In the genomic region with DNA sequence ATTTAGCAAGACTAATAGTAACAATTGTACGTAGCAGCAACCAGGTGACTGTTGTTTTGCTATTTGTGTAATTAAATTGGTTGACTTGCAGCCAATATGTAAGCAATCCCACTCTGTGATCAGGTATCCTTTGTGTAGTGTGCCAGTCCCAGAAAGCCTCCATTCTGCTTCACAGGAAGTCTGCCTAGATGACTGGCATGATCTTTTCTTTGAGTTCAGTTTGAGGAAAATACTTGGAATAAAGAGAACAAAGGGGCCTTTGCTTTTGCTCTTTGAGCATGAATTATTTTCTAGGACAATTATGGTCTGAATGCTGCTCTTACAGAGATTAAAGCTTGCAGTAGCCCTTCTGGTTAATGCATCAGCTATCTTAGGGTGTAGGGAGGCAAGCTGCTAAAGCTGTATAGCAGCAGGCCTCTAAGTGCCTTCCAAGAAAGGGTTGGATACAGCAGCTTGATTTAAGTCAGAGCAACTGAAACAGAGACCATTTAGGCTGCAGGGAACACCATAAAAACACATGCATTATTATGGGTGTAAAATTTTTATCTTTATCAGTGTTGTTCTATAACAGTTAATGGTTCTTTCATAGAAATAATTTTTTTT, we compare ENCODE assay signal across 13 mouse cellular contexts.
DNase-seq lines count a peak whose midpoint lies in the region; ATAC-seq and TF ChIP-seq lines count a peak whose summit lies in the region.
"Had no signal": no experiment of that assay in that cellular context is flagged by ENCODE, and none has a peak within 500 bp of the region (broad histone marks: within the 10 kb centered on the region; RNA-seq: fewer than 3 reads in every experiment).

No protein-coding gene starts in this region.

- intact Hi-C loops in left cerebral cortex, adult 2 months (cut with DNase I) = no loop called here

- peak; percentile 93 for DNase-seq in brain, embryonic 14.5 days (ENCODE audit: low read depth)
- DNase-seq in midbrain, postnatal 0 days (ENCODE audit: low spot score) = peak; percentile 29
- no peak for DNase-seq in gastrocnemius, adult 18-20 months (ENCODE audit: low spot score)
- DNase-seq in urinary bladder, postnatal 25 days (ENCODE audit: low spot score) = no peak
- no peak for DNase-seq in left cerebral cortex, adult 2 months (ENCODE audit: extremely low spot score in 1 of 2, low spot score in 2 of 2)
- DNase-seq: cerebellum, adult 8-10 months; gastrocnemius, postnatal 25 days; kidney, postnatal 14 days; right cerebral cortex, postnatal 4 days had no signal

- H3K4me3 ChIP-seq in embryonic facial prominence, embryonic 12.5 days = no peak overlapping the region
- H3K4me3 ChIP-seq in hindbrain, embryonic 15.5 days = no peak overlapping the region
- no peak overlapping the region for H3K4me3 ChIP-seq in midbrain, postnatal 0 days (ENCODE audit: low read depth, low read length)
- no peak overlapping the region for H3K4me3 ChIP-seq in left cerebral cortex, adult 2 months

- no peak overlapping the region for H3K4me2 ChIP-seq in embryonic facial prominence, embryonic 12.5 days (replicated peaks)
- H3K4me2 ChIP-seq in hindbrain, embryonic 15.5 days = no peak overlapping the region
- H3K4me2 ChIP-seq in midbrain, postnatal 0 days (ENCODE audit: low read depth, low read length, poor library complexity, severe bottlenecking) = no peak overlapping the region

- no peak for TF ChIP-seq CTCF in brain, embryonic 14.5 days (IDR thresholded peaks at IDR 0.05; ENCODE audit: borderline replicate concordance, extremely low read depth, insufficient read depth, insufficient read length)
- TF ChIP-seq CTCF in midbrain, postnatal 0 days (IDR thresholded peaks at IDR 0.05) = no peak
- TF ChIP-seq CTCF in left cerebral cortex, adult 2 months (IDR thresholded peaks at IDR 0.05) = no peak

- no peak overlapping the region for H3K9ac ChIP-seq in embryonic facial prominence, embryonic 12.5 days
- H3K9ac ChIP-seq in hindbrain, embryonic 15.5 days = no peak overlapping the region
- H3K9ac ChIP-seq in midbrain, postnatal 0 days (replicated peaks; ENCODE audit: low read length, poor library complexity, severe bottlenecking) = no peak overlapping the region
- H3K9ac ChIP-seq: liver, embryonic 14.5 days had no signal

- WGBS in embryonic facial prominence, embryonic 12.5 days = 53% methylated on average over 1 of the region's 1 CpGs
- WGBS in hindbrain, embryonic 15.5 days = 22% methylated on average over 1 of the region's 1 CpGs
- 23% methylated on average over 1 of the region's 1 CpGs for WGBS in midbrain, postnatal 0 days

- H3K36me3 ChIP-seq in embryonic facial prominence, embryonic 12.5 days = no peaks in the 10 kb centered on the region
- no peaks in the 10 kb centered on the region for H3K36me3 ChIP-seq in hindbrain, embryonic 15.5 days
- no peaks in the 10 kb centered on the region for H3K36me3 ChIP-seq in midbrain, postnatal 0 days (ENCODE audit: insufficient read depth, low read length)

- peak; percentile 64; the same call in 1 of the 2 replicates for ATAC-seq in embryonic facial prominence, embryonic 12.5 days (ENCODE audit: insufficient number of reproducible peaks, insufficient read depth, low FRiP score, low TSS enrichment)
- ATAC-seq in hindbrain, embryonic 15.5 days (ENCODE audit: low FRiP score, low read depth) = peak; percentile 73
- no peak for ATAC-seq in midbrain, postnatal 0 days (ENCODE audit: low FRiP score)

- no peaks in the 10 kb centered on the region for H3K4me1 ChIP-seq in embryonic facial prominence, embryonic 12.5 days
- H3K4me1 ChIP-seq in hindbrain, embryonic 15.5 days (replicated peaks) = 0 out of 2 replicates have a peak, but pooled peaks cover 5% of the 10 kb centered on the region
- no peaks in the 10 kb centered on the region for H3K4me1 ChIP-seq in midbrain, postnatal 0 days (ENCODE audit: insufficient read depth, low read length)

- TF ChIP-seq POLR2A in brain, embryonic 14.5 days (IDR thresholded peaks at IDR 0.05; ENCODE audit: borderline replicate concordance, extremely low read depth, insufficient read depth, insufficient read length, poor library complexity, severe bottlenecking) = no peak

- H3K27me3 ChIP-seq in embryonic facial prominence, embryonic 12.5 days = no peaks in the 10 kb centered on the region
- H3K27me3 ChIP-seq in hindbrain, embryonic 15.5 days = no peaks in the 10 kb centered on the region
- H3K27me3 ChIP-seq in midbrain, postnatal 0 days (ENCODE audit: insufficient read depth, low read length) = no peaks in the 10 kb centered on the region

- no peak overlapping the region for H3K27ac ChIP-seq in embryonic facial prominence, embryonic 12.5 days
- no peak overlapping the region for H3K27ac ChIP-seq in hindbrain, embryonic 15.5 days (replicated peaks)
- H3K27ac ChIP-seq in midbrain, postnatal 0 days (ENCODE audit: low read depth, low read length) = no peak overlapping the region
- H3K27ac ChIP-seq in left cerebral cortex, adult 2 months = no peak overlapping the region
- H3K27ac ChIP-seq: liver, embryonic 14.5 days; macrophage had no signal

- no peaks in the 10 kb centered on the region for H3K9me3 ChIP-seq in embryonic facial prominence, embryonic 12.5 days
- no peaks in the 10 kb centered on the region for H3K9me3 ChIP-seq in hindbrain, embryonic 15.5 days
- no peaks in the 10 kb centered on the region for H3K9me3 ChIP-seq in midbrain, postnatal 0 days (ENCODE audit: low read length)

Comparison
In these comparisons a context has a peak if more than half of its experiments do, and no peak if none do; other contexts are left out.
1. DNase-seq: peak in brain, embryonic 14.5 days (single experiment) and midbrain, postnatal 0 days (single experiment); none in gastrocnemius, adult 18-20 months (single experiment), urinary bladder, postnatal 25 days (single experiment) and left cerebral cortex, adult 2 months (0 of 2).